Mouse (Mus musculus): ENCODE data around the gene Ppp1r12b. TPM values are rescaled to one million over a fixed set of nuclear protein-coding genes. Genes with fewer than 3 reads are reported as not detected.

Ppp1r12b gene
- total RNA-seq, 2 experiments from 2014 or later, result 147 to 165 TPM

- no peak for DNase-seq (ENCODE audit: low spot score)
- intact Hi-C loops (cut with DNase I), result loop anchor here (5.0 kb wide), 1 partner anchor 102 kb away; no protein-coding TSS in a partner anchor
Observed at GRCm38 (mm10) chr1:134749889-134750288, 205.9 kb downstream of the Ppp1r12b start.

- no peak for DNase-seq (ENCODE audit: low spot score)
- intact Hi-C loops (cut with DNase I), result loop anchor here (5.0 kb wide), 1 partner anchor 105 kb away; no protein-coding TSS in a partner anchor
Observed at GRCm38 (mm10) chr1:134747236-134748174, 208.2 kb downstream of the Ppp1r12b start.

- intact Hi-C loops (cut with DNase I), result loop anchor here (2.0 to 5.0 kb wide), 2 partner anchors 83 to 107 kb away; no protein-coding TSS in a partner anchor
- no peak for DNase-seq (ENCODE audit: low spot score)
Observed at GRCm38 (mm10) chr1:134745648-134746047, 210.1 kb downstream of the Ppp1r12b start.

- intact Hi-C loops (cut with DNase I), result no loop called here
- DNase-seq (ENCODE audit: low spot score), result no peak
Observed at GRCm38 (mm10) chr1:134741946-134742661, 213.6 kb downstream of the Ppp1r12b start.

GRCm38 (mm10) chr1:134741433-134741832 lies 214.3 kb downstream of the Ppp1r12b start:
- intact Hi-C loops (cut with DNase I), result no loop called here
- no peak for DNase-seq (ENCODE audit: low spot score)

GRCm38 (mm10) chr1:134737463-134737862 lies 218.3 kb downstream of the Ppp1r12b start:
- DNase-seq (ENCODE audit: low spot score), result no peak
- intact Hi-C loops (cut with DNase I), result no loop called here

GRCm38 (mm10) chr1:134733659-134734058 lies 222.1 kb downstream of the Ppp1r12b start:
- intact Hi-C loops (cut with DNase I), result no loop called here
- DNase-seq (ENCODE audit: low spot score), result no peak

- intact Hi-C loops (cut with DNase I), result loop anchor here (10.0 kb wide), 1 partner anchor 238 kb away; the partner anchor contains the start of gene Ube2t
- DNase-seq (ENCODE audit: low spot score), result no peak
Observed at GRCm38 (mm10) chr1:134727256-134727655, 228.5 kb downstream of the Ppp1r12b start.

- intact Hi-C loops (cut with DNase I), result loop anchor here (10.0 kb wide), 1 partner anchor 238 kb away; the partner anchor contains the start of gene Ube2t
- DNase-seq (ENCODE audit: low spot score), result no peak
Observed at GRCm38 (mm10) chr1:134726480-134726879, 229.3 kb downstream of the Ppp1r12b start.

GRCm38 (mm10) chr1:134725276-134725675 lies 230.5 kb downstream of the Ppp1r12b start:
- intact Hi-C loops (cut with DNase I), result loop anchor here (1.0 to 10.0 kb wide), 3 partner anchors 104 to 240 kb away; partner anchors contain the start of gene Ube2t
- DNase-seq (ENCODE audit: low spot score), result no peak

GRCm38 (mm10) chr1:134722891-134723290 lies 232.9 kb downstream of the Ppp1r12b start:
- intact Hi-C loops (cut with DNase I), result loop anchor here (10.0 kb wide), 1 partner anchor 242 kb away; the partner anchor contains the start of gene Ube2t
- DNase-seq (ENCODE audit: low spot score), result no peak

GRCm38 (mm10) chr1:134721486-134721885 lies 234.3 kb downstream of the Ppp1r12b start:
- intact Hi-C loops (cut with DNase I), result loop anchor here (10.0 kb wide), 1 partner anchor 243 kb away; the partner anchor contains the start of gene Ube2t

GRCm38 (mm10) chr1:134719718-134720304 lies 235.9 kb downstream of the Ppp1r12b start:
- intact Hi-C loops (cut with DNase I), result loop anchor here (10.0 kb wide), 1 partner anchor 245 kb away; the partner anchor contains the start of gene Ube2t

More at GRCm38 (mm10) chr1:134721486-134721885, 234.3 kb downstream of the Ppp1r12b start:
- DNase-seq (ENCODE audit: low spot score), result no peak

GRCm38 (mm10) chr1:134715092-134715491 lies 240.7 kb downstream of the Ppp1r12b start:
- DNase-seq (ENCODE audit: low spot score), result no peak
- intact Hi-C loops (cut with DNase I), result no loop called here

More at GRCm38 (mm10) chr1:134719718-134720304, 235.9 kb downstream of the Ppp1r12b start:
- DNase-seq (ENCODE audit: low spot score), result no peak

- intact Hi-C loops (cut with DNase I), result no loop called here
- no peak for DNase-seq (ENCODE audit: low spot score)
Observed at GRCm38 (mm10) chr1:134714166-134714565, 241.6 kb downstream of the Ppp1r12b start.

GRCm38 (mm10) chr1:134713421-134713969 lies 242.2 kb downstream of the Ppp1r12b start:
- no peak for DNase-seq (ENCODE audit: low spot score)
- intact Hi-C loops (cut with DNase I), result no loop called here

GRCm38 (mm10) chr1:134712781-134713299 lies 242.9 kb downstream of the Ppp1r12b start:
- intact Hi-C loops (cut with DNase I), result no loop called here
- no peak for DNase-seq (ENCODE audit: low spot score)

GRCm38 (mm10) chr1:134711653-134712052 lies 244.1 kb downstream of the Ppp1r12b start:
- DNase-seq (ENCODE audit: low spot score), result no peak
- intact Hi-C loops (cut with DNase I), result no loop called here

GRCm38 (mm10) chr1:134711061-134711460 lies 244.7 kb downstream of the Ppp1r12b start:
- intact Hi-C loops (cut with DNase I), result no loop called here
- no peak for DNase-seq (ENCODE audit: low spot score)
